Mouse (Mus musculus) liver, embryonic 16.5 days (tissue): ENCODE measurements at regions not wholly inside any gene's neighbourhood (a gene's known extent, or its start where the extent isn't known, plus 50 kb on each side); places are given as distances from the start of the nearest gene placed in this dataset.

Experiments
- ATAC-seq: fragments of 200-750 bp; cut with Nextera tagmentation; 2 replicates; pipeline ENCODE4 v1.8.0; 2017; ENCODE audit warnings: low read depth, mild to moderate bottlenecking, moderate number of reproducible peaks, moderate library complexity
- H3K27ac ChIP-seq: fragments of 300-500 bp; sonication (generic); 2 replicates; pipeline ENCODE4 v1.5.1; 2014; ENCODE audit warnings: mild to moderate bottlenecking, low read length
- H3K27me3 ChIP-seq: fragments of 300-500 bp; sonication (generic); 2 replicates; pipeline ENCODE4 v1.6.1; 2014; ENCODE audit warnings: low read depth, low read length, mixed read lengths; ENCODE audit not compliant: control insufficient read depth, insufficient read depth
- H3K36me3 ChIP-seq: fragments of 300-500 bp; sonication (generic); 2 replicates; pipeline ENCODE4 v1.6.1; 2014; ENCODE audit warnings: mild to moderate bottlenecking; ENCODE audit not compliant: control insufficient read depth, insufficient read depth
- H3K4me1 ChIP-seq: fragments of 300-500 bp; sonication (generic); 2 replicates; pipeline ENCODE4 v1.6.1; 2014; ENCODE audit warnings: low read depth, low read length, mixed read lengths; ENCODE audit not compliant: control insufficient read depth
- H3K4me2 ChIP-seq: fragments of 300-500 bp; sonication (generic); 2 replicates; pipeline ENCODE4 v1.6.1; 2014; ENCODE audit warnings: low read depth, low read length, mixed read lengths
- H3K4me3 ChIP-seq: fragments of 300-500 bp; sonication (generic); 2 replicates; pipeline ENCODE4 v1.5.1; 2014; ENCODE audit warnings: low read depth, mild to moderate bottlenecking, low read length
- H3K9ac ChIP-seq: fragments of 300-500 bp; sonication (generic); 2 replicates; pipeline ENCODE4 v1.6.1; 2014; ENCODE audit warnings: low read depth, low read length
- H3K9me3 ChIP-seq: fragments of 300-500 bp; sonication (generic); replicated peaks from 2 replicates; pipeline ENCODE4 v1.6.1; 2016; ENCODE audit warnings: low read length; ENCODE audit not compliant: control insufficient read depth
- WGBS: fragments of 180-500 bp; shearing (Covaris S2); extraction: QIAGEN DNeasy Blood & Tissue Kit; methylation state at CpG from one replicate; pipeline ENCODE4 v1.1.7; 2014; ENCODE audit not compliant: insufficient replicate concordance; 5-methylcytosine and 5-hydroxymethylcytosine counted together

DNA sequence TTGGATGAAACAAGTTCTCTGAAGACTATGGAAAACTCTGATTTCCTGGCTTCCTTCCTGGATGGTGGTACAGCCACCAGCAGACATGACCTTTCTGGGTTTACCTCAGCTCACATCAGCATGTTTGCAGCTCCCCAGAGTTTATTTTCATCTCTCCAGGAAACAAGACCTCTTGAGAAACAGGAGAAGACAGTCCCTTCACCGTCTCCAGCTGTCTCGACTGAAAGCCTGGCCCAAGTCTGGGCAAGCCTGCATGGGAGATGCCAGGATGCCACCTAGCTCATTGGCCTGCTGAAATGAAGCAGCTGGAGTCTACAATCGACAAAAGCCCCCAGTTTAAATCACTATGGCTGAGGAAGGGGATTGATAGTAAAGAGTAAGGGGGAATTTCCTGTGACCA is 131.6 kb upstream of the Zfand5 start:
- Histone ChIP-seq H3K36me3 (no peaks in the 10 kb centered on the region), H3K4me1 (no peaks in the 10 kb centered on the region; the same call in 1 of the 2 replicates), H3K9ac (no peak overlapping the region), H3K27ac (no peak overlapping the region), H3K27me3 (no peaks in the 10 kb centered on the region), H3K4me2 (no peak overlapping the region), H3K4me3 (no peak overlapping the region), H3K9me3 (no peaks in the 10 kb centered on the region)
- no peak for ATAC-seq
- 39% methylated on average over 3 of the region's 3 CpGs for WGBS

DNA sequence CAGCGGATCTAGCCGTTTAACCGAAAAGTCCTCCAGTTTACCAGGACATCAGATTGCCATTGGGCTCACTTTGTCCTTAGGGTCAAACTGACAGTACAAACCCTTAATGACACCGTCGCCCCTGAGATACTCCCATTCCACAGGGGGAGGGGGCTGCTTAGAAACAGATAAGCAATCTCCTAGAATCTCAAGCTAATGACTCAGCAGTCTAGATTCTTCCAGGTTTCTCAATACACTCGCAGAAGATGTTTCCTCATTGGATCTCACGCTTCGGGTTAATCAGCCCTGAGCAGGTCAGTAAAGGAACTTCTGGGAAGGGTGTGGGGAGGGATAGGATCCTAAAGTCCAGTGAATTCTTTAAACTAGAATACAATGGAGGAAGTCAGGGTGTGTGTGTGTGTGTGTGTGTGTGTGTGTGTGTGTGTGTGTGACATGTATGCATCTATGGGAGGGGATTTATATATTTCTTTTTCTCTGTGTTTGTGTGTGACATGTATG is 133.0 kb upstream of the Zfand5 start:
- Histone ChIP-seq H3K4me2 (no peak overlapping the region), H3K36me3 (no peaks in the 10 kb centered on the region), H3K9me3 (no peaks in the 10 kb centered on the region), H3K4me1 (no peaks in the 10 kb centered on the region), H3K27me3 (no peaks in the 10 kb centered on the region), H3K4me3 (no peak overlapping the region), H3K9ac (no peak overlapping the region), H3K27ac (no peak overlapping the region)
- WGBS, result 57% methylated on average over 8 of the region's 8 CpGs
- no peak for ATAC-seq

DNA sequence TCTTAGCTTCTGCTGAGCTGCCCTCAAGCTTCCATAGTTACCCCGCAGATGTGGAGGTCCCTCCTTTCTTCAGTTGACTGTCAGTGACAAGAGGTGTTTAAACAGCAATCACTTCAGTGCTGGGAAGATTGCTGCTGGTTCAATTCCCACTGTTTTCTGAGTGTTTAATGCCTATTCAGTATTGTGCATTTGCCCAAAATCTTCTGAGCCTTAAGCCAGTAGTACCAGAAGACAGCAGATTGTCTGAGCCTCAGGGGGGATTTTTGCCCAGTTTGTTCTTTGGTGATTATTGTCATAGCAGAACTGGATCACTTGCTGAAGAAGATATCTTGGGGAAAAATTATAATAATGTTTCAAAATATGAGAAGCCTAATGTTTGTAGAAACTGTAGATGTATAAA is 135.3 kb upstream of the Zfand5 start:
- Histone ChIP-seq H3K9ac (no peak overlapping the region), H3K4me3 (no peak overlapping the region), H3K27ac (no peak overlapping the region), H3K9me3 (no peaks in the 10 kb centered on the region), H3K4me1 (no peaks in the 10 kb centered on the region), H3K27me3 (no peaks in the 10 kb centered on the region), H3K4me2 (no peak overlapping the region), H3K36me3 (no peaks in the 10 kb centered on the region)
- no peak for ATAC-seq
- 50% methylated on average over 1 of the region's 1 CpGs for WGBS

DNA sequence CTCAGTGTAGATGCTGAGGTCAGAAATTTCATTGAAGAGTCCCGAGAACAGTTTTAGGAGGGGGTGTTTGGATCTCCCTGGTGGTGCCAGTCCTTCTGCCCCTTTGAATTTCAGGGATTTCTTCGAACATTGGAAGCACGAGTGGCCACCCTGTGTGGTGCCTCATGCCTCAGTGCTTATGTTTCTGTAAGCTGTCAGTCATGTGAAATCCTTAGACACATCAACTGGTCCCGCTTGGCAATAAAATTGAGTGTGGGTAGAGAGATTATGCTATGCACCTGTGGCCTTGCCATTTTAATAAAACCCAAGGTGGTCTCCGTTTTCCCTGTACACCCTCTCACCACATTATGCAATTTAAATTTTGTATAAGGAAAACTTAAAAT is 136.1 kb upstream of the Zfand5 start:
- H3K27ac ChIP-seq, result no peak overlapping the region
- no peaks in the 10 kb centered on the region for H3K27me3 ChIP-seq
- H3K9me3 ChIP-seq, result no peaks in the 10 kb centered on the region
- no peak overlapping the region for H3K4me3 ChIP-seq
- no peaks in the 10 kb centered on the region for H3K36me3 ChIP-seq
- no peak for ATAC-seq
- no peak overlapping the region for H3K4me2 ChIP-seq
- H3K9ac ChIP-seq, result no peak overlapping the region
- H3K4me1 ChIP-seq, result no peaks in the 10 kb centered on the region
- 57% methylated on average over 5 of the region's 5 CpGs for WGBS

DNA sequence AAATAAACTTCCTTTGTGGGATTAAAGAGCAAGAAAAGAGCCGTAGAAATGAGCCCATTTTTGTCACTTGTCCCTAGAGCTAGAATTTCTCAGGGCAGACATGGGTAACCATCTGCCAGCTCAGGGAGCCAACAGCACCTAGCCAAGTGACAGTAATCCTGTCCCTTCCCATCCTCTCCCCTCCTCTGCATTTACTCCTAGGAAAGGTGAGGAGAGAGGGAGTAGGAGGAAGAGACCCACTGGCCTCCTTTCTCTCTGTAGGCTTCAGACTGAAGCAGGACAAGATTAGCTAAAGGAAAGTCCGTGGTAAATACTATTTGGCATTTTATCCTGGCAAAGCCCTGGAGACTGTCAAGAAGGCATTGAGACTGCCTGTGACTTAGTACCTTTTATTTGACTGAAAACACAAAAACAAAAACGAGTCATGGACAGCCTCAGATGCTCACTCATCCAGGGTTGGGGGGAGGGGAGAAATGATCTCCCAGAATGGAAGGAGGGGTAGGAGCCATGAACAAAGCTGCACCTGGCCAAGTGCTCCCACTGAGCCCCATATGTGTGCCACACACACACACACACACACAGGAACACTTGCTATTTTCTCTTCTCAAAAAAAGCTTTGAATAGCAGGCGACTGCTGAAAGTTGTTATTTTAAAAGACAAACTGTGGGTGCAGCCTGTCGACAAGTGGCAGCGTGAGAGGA is 136.6 kb upstream of the Zfand5 start:
- Histone ChIP-seq H3K27me3 (no peaks in the 10 kb centered on the region), H3K9ac (no peak overlapping the region), H3K36me3 (no peaks in the 10 kb centered on the region), H3K4me1 (no peaks in the 10 kb centered on the region), H3K4me3 (no peak overlapping the region), H3K27ac (no peak overlapping the region), H3K4me2 (no peak overlapping the region), H3K9me3 (no peaks in the 10 kb centered on the region)
- 55% methylated on average over 6 of the region's 6 CpGs for WGBS
- no peak for ATAC-seq

DNA sequence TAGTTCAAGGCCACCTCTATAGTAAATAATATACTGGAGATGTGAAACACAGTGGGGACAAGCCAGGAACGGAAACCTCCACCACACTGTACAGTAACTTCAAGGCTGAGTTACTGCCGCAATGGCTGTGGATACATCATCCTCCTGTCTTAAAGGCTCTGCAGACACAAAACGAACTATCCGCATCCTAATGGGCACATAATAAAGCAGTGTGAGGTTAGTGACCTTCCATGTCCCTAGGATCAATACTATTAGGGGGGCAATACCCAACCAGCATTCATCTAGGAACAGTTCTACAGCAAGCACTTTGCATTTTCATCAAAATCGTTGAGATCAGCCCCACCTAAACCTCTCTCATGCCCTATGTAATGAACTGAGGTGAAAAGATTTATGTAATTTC is 142.4 kb upstream of the Zfand5 start:
- Histone ChIP-seq H3K9ac (no peak overlapping the region), H3K4me3 (no peak overlapping the region), H3K27ac (no peak overlapping the region), H3K27me3 (no peaks in the 10 kb centered on the region), H3K4me1 (no peaks in the 10 kb centered on the region), H3K4me2 (no peak overlapping the region), H3K9me3 (no peaks in the 10 kb centered on the region), H3K36me3 (no peaks in the 10 kb centered on the region)
- WGBS, result 66% methylated on average over 5 of the region's 5 CpGs
- no peak for ATAC-seq

DNA sequence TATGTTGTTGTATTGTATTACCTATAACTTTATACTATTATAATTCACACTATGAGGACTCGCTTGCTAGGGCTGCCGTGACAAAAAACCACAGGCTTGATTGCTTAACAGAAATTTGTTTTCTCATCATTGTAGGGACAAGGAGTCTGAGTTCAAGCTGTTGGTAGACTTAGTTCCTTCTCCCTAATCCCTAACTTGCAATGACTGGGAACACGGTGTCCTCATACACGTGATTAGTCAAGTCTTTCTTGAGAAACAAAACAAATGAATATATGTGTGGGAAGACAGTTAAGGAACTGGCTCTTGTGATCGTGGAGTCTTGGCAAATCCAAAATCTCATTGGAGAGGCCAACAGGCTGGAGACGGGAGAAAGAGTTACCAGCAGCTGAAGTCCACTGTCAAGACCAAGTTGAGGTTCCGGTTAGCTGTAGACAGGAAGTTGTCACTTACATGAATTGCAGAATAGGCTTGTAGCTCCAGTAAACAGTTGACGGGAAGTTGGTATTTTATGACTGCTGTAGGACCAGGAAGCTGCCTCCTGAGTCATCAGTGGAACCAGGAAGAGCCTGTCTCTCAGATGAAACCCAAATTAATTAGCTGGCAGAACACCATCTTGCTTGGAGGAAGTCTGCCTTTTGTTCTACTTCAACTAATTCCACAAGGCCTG is 144.9 kb upstream of the Zfand5 start:
- Histone ChIP-seq H3K4me2 (no peak overlapping the region), H3K4me1 (no peaks in the 10 kb centered on the region), H3K27me3 (no peaks in the 10 kb centered on the region), H3K27ac (no peak overlapping the region), H3K9me3 (no peaks in the 10 kb centered on the region), H3K36me3 (no peaks in the 10 kb centered on the region), H3K9ac (no peak overlapping the region), H3K4me3 (no peak overlapping the region)
- peak; percentile 35; the same call in 1 of the 2 replicates for ATAC-seq
- 46% methylated on average over 8 of the region's 8 CpGs for WGBS

DNA sequence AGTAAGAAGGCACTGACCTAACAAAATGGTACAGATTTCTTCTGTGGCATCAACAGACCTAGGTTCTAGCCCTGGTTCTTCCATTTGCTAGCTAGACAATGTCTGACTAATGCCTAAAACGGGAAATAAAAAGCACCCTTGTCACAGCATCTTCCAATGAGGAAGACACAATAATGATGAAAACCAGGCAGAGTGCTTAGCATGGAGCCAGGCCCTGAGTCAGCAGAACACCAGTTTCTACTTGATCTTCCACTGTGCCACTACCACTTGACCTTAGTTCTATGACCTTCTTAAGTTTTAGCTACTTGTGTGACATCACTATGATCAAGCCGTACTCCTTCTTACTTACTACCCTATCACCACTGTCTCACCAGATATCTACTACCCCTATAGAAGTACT is 145.4 kb upstream of the Zfand5 start:
- WGBS, result 65% methylated on average over 2 of the region's 2 CpGs
- Histone ChIP-seq H3K4me2 (no peak overlapping the region), H3K9ac (no peak overlapping the region), H3K9me3 (no peaks in the 10 kb centered on the region), H3K27ac (no peak overlapping the region), H3K4me3 (no peak overlapping the region), H3K4me1 (no peaks in the 10 kb centered on the region), H3K36me3 (no peaks in the 10 kb centered on the region), H3K27me3 (no peaks in the 10 kb centered on the region)
- ATAC-seq, result no peak

DNA sequence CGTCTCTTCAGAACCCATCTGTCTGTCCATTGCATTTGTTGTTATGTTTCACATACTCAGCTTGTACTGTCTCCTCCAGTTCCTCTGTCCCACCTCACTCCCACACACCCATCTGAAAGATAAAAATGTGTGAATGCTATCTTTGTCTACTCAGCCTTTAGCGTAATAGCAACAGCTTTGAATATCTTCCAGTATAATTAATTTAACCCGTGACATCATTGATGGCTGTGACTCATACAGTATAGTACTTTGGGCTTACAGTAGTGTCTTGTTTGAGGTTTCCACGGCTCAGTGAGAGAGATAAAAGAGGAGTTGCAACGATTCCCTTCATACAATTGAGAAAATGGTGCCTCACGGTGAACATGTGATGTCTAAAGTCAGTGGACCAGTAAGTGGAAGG is 152.6 kb upstream of the Zfand5 start:
- ATAC-seq, result no peak
- WGBS, result 58% methylated on average over 6 of the region's 6 CpGs
- no peaks in the 10 kb centered on the region for H3K9me3 ChIP-seq
- no peak overlapping the region for H3K9ac ChIP-seq
- no peak overlapping the region for H3K27ac ChIP-seq
- no peak overlapping the region for H3K4me3 ChIP-seq
- H3K4me2 ChIP-seq, result no peak overlapping the region
- H3K4me1 ChIP-seq, result no peaks in the 10 kb centered on the region
- no peaks in the 10 kb centered on the region for H3K27me3 ChIP-seq
- H3K36me3 ChIP-seq, result no peaks in the 10 kb centered on the region
